Mouse (Mus musculus): ENCODE measurements around the gene Mmp13. TPM values are rescaled to one million over a fixed set of nuclear protein-coding genes. Genes with fewer than 3 reads are reported as not detected.

Gene Mmp13
- polyA plus RNA-seq, 1 experiment from 2014 or later, result 3.8 TPM

DNA sequence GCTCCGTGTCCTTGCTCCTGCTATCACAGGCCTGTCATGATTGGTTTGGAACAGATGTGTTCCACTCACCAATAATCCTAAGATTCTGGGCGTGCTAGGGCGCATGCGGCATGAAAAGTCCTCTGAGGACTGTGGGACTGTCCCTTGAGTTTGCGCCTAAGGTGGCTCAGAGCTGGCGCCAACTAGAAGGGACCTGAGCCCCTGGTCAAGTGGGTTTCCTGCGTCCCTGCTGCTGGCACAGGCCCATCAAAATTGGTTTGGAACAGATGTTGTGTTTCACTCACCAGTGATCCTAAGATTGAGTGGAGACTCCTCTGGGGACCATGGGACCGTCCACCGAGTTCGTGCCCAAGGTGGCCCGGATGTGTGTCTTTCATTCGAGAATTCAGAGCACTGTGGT lies 17.6 kb downstream of the Mmp13 start:
- no peaks in the 10 kb centered on the region for H3K9me3 ChIP-seq (replicated peaks; ENCODE audit: control insufficient read depth, low read length, poor library complexity, severe bottlenecking)
- H3K36me3 ChIP-seq (ENCODE audit: control insufficient read depth, insufficient read depth, low read length), result no peaks in the 10 kb centered on the region
- WGBS, result 94% methylated on average over 12 of the region's 12 CpGs
- ATAC-seq, result no peak
- no peak overlapping the region for H3K4me3 ChIP-seq (ENCODE audit: low read depth, low read length)
- H3K27ac ChIP-seq (ENCODE audit: low read length), result no peak overlapping the region
- no peaks in the 10 kb centered on the region for H3K4me1 ChIP-seq (ENCODE audit: control insufficient read depth, insufficient read depth, low read length)
- H3K27me3 ChIP-seq (ENCODE audit: control insufficient read depth, insufficient read depth, low read depth, low read length), result no peaks in the 10 kb centered on the region
- no peak overlapping the region for H3K9ac ChIP-seq (ENCODE audit: low read depth, low read length)
- H3K4me2 ChIP-seq (ENCODE audit: low read length), result no peak overlapping the region

DNA sequence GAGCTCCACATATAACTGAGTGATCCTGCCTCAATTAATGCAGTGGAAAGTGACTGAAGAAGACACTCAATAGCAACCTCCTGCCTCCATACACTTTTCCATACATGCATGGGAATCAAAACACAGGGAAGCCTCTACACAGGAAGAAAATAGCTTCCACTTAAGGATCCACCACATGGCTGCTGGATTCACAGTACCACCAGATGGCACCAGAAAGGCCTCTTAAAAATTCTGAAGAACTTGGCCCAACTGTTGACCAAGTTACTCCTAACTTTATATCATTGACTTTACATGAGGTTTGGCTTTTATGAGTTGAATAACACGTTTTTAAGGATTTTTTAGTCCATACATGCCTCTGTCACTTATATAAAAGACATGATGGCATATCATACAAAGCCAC lies 19.8 kb downstream of the Mmp13 start:
- Histone ChIP-seq H3K4me1 (ENCODE audit: control insufficient read depth, insufficient read depth, low read length) (no peaks in the 10 kb centered on the region), H3K36me3 (ENCODE audit: control insufficient read depth, insufficient read depth, low read length) (no peaks in the 10 kb centered on the region), H3K4me3 (ENCODE audit: low read depth, low read length) (no peak overlapping the region), H3K9ac (ENCODE audit: low read depth, low read length) (no peak overlapping the region), H3K27me3 (ENCODE audit: control insufficient read depth, insufficient read depth, low read depth, low read length) (no peaks in the 10 kb centered on the region), H3K4me2 (ENCODE audit: low read length) (no peak overlapping the region), H3K9me3 (replicated peaks; ENCODE audit: control insufficient read depth, low read length, poor library complexity, severe bottlenecking) (no peaks in the 10 kb centered on the region), H3K27ac (ENCODE audit: low read length) (no peak overlapping the region)
- ATAC-seq, result no peak
- 33% methylated on average over 1 of the region's 1 CpGs for WGBS

GRCm38 (mm10) chr9:7331847-7332246 lies 59.5 kb downstream of the Mmp13 start:
- no peak overlapping the region for H3K4me2 ChIP-seq (ENCODE audit: low read length)
- no peak for ATAC-seq
- H3K36me3 ChIP-seq (ENCODE audit: control insufficient read depth, insufficient read depth, low read length), result no peaks in the 10 kb centered on the region

More at GRCm38 (mm10) chr9:7331847-7332246, 59.5 kb downstream of the Mmp13 start:
- Histone ChIP-seq H3K9me3 (replicated peaks; ENCODE audit: control insufficient read depth, low read length, poor library complexity, severe bottlenecking) (no peaks in the 10 kb centered on the region), H3K9ac (ENCODE audit: low read depth, low read length) (no peak overlapping the region), H3K4me1 (ENCODE audit: control insufficient read depth, insufficient read depth, low read length) (no peaks in the 10 kb centered on the region), H3K27ac (ENCODE audit: low read length) (no peak overlapping the region), H3K4me3 (ENCODE audit: low read depth, low read length) (no peak overlapping the region), H3K27me3 (ENCODE audit: control insufficient read depth, insufficient read depth, low read depth, low read length) (no peaks in the 10 kb centered on the region)

Other genes starting within 250 kb of the Mmp13 start
- 20.9 and 24.3 TPM in 2 replicates for gene Dync2h1, start 88.1 kb upstream of the Mmp13 start, polyA plus RNA-seq (2015; fragmentation: Nextera tagmentation; extraction: Ambion mirVana)
- gene Dcun1d5, start 88.0 kb upstream of the Mmp13 start, polyA plus RNA-seq (2015; fragmentation: Nextera tagmentation; extraction: Ambion mirVana), result 86.8 and 99.4 TPM in 2 replicates
- not detected in 2 replicates for gene Mmp12, start 71.9 kb downstream of the Mmp13 start, polyA plus RNA-seq (2015; fragmentation: Nextera tagmentation; extraction: Ambion mirVana)
- gene Mmp1b, start 115.5 kb downstream of the Mmp13 start, polyA plus RNA-seq (2015; fragmentation: Nextera tagmentation; extraction: Ambion mirVana), result not detected in 2 replicates
- not detected in 2 replicates for gene Mmp3, start 173.3 kb downstream of the Mmp13 start, polyA plus RNA-seq (2015; fragmentation: Nextera tagmentation; extraction: Ambion mirVana)
- not detected in 2 replicates for gene Mmp10, start 229.8 kb downstream of the Mmp13 start, polyA plus RNA-seq (2015; fragmentation: Nextera tagmentation; extraction: Ambion mirVana)